Mouse (Mus musculus) lung, adult 18-20 months (tissue): ENCODE measurements around the gene 4933428M09Rik.
A peak's percentile ranks its signal among the peaks of the same experiment; 100 is the strongest.
"Not testable (repeated sequence)": the region's sequence is repeated elsewhere in the genome, so short reads cannot be mapped to it uniquely, and the experiment has no call there.

Experiments used
- DNase-seq, 2 experiments: peaks; one replicate each; pipeline ENCODE4 v3.0.0; 2022; ENCODE audit warnings: mixed read lengths in 2 of 2

Gene 4933428M09Rik

GRCm38 (mm10) chrX:139178928-139179327 is at the start of gene 4933428M09Rik:
TSS of gene 4933428M09Rik (plus strand) at chrX:139179228.
- no peak for DNase-seq

GRCm38 (mm10) chrX:139134031-139134430 is 45.0 kb upstream of the 4933428M09Rik start:
- DNase-seq = peak; percentile 3 to 4

- not testable (repeated sequence) for DNase-seq
These were observed 12.5 kb downstream of the 4933428M09Rik start for GRCm38 (mm10) chrX:139191506-139191905.

- DNase-seq = no peak
These were observed 15.7 kb downstream of the 4933428M09Rik start for GRCm38 (mm10) chrX:139194572-139195279.

GRCm38 (mm10) chrX:139209191-139209828 is 30.3 kb downstream of the 4933428M09Rik start:
- DNase-seq = not testable (repeated sequence)

- DNase-seq = peak; percentile 61 to 71
These were observed 30.8 kb downstream of the 4933428M09Rik start, which contains the start of gene Mum1l1 for GRCm38 (mm10) chrX:139209829-139210225. TSS of gene Mum1l1 (plus strand) at chrX:139210042.

GRCm38 (mm10) chrX:139214765-139215164 is 35.7 kb downstream of the 4933428M09Rik start:
- DNase-seq = no peak

GRCm38 (mm10) chrX:139216409-139216808 is 37.4 kb downstream of the 4933428M09Rik start:
- DNase-seq = no peak

- DNase-seq = peak in 1 of 2 experiments; percentile 22
These were observed 38.1 kb downstream of the 4933428M09Rik start for GRCm38 (mm10) chrX:139216991-139217593.

- no peak for DNase-seq
These were observed 38.7 kb downstream of the 4933428M09Rik start for GRCm38 (mm10) chrX:139217776-139218175.

GRCm38 (mm10) chrX:139219017-139219416 is 40.0 kb downstream of the 4933428M09Rik start:
- DNase-seq = peak; percentile 17 to 26

- no peak for DNase-seq
These were observed 41.8 kb downstream of the 4933428M09Rik start for GRCm38 (mm10) chrX:139220830-139221229.

GRCm38 (mm10) chrX:139221893-139222292 is 42.9 kb downstream of the 4933428M09Rik start:
- no peak for DNase-seq
